ENCODE assay signal across 8 mouse cellular contexts in genomic region chr14:20793758-20794531, GRCm38 (mm10). TPM values are rescaled to one million over a fixed set of nuclear protein-coding genes. Genes with fewer than 3 reads are reported as not detected.
A peak's percentile ranks its signal among the peaks of the same experiment; 100 is the strongest.
DNase-seq lines count a peak whose midpoint lies in the region; ATAC-seq and TF ChIP-seq lines count a peak whose summit lies in the region.

Camk2g (minus strand) TSS chr14:20794088.

- H3K9ac ChIP-seq in heart, embryonic 13.5 days = peak within 1 kb of the TSS; percentile 93
- H3K9ac ChIP-seq in liver, postnatal 0 days (replicated peaks) = peak within 1 kb of the TSS; percentile 87
- peak within 1 kb of the TSS; percentile 91 for H3K9ac ChIP-seq in neural tube, embryonic 13.5 days

- ATAC-seq in heart, embryonic 13.5 days (ENCODE audit: extremely low read depth, insufficient number of reproducible peaks, low FRiP score, low TSS enrichment) = peak; percentile 89
- peak; percentile 97 for ATAC-seq in liver, postnatal 0 days
- peak; percentile 86 for ATAC-seq in neural tube, embryonic 13.5 days (ENCODE audit: low read depth)

- under 1% methylated on average over 48 of the region's 76 CpGs for WGBS in heart, embryonic 13.5 days
- WGBS in liver, postnatal 0 days (ENCODE audit: insufficient replicate concordance) = under 1% methylated on average over 24 of the region's 76 CpGs
- WGBS in neural tube, embryonic 13.5 days = under 1% methylated on average over 57 of the region's 76 CpGs

- H3K4me1 ChIP-seq in bone marrow macrophage, adult 2 months (ENCODE audit: control insufficient read depth, insufficient read depth, low read length) = peaks cover 13% of the 10 kb centered on the region
- peaks cover 7% of the 10 kb centered on the region for H3K4me1 ChIP-seq in embryonic fibroblast, embryonic 13.5 days (ENCODE audit: control insufficient read depth, insufficient read depth, low read length)
- peaks cover 51% of the 10 kb centered on the region for H3K4me1 ChIP-seq in heart, embryonic 13.5 days
- H3K4me1 ChIP-seq in liver, postnatal 0 days (ENCODE audit: insufficient read depth) = peaks cover 10% of the 10 kb centered on the region
- H3K4me1 ChIP-seq in neural tube, embryonic 13.5 days (replicated peaks) = peaks cover 63% of the 10 kb centered on the region
- H3K4me1 ChIP-seq in testis, adult 2 months (ENCODE audit: control insufficient read depth, insufficient read depth, low read length) = peaks cover 15% of the 10 kb centered on the region

- peak; percentile 92 for DNase-seq in CD4-positive, CD25-positive, alpha-beta regulatory T cell, adult 2 months (ENCODE audit: low read depth, low spot score)
- peak; percentile 93 for DNase-seq in kidney, postnatal 10 days
- DNase-seq in liver, postnatal 0 days = peak; percentile 91

- H3K36me3 ChIP-seq in heart, embryonic 13.5 days = peaks cover 35% of the 10 kb centered on the region
- peaks cover 8% of the 10 kb centered on the region for H3K36me3 ChIP-seq in liver, postnatal 0 days (replicated peaks; ENCODE audit: insufficient read depth, low read length)
- peaks cover 28% of the 10 kb centered on the region for H3K36me3 ChIP-seq in neural tube, embryonic 13.5 days
- H3K36me3 ChIP-seq in testis, adult 2 months (ENCODE audit: control insufficient read depth, insufficient read depth, low read length) = no peaks in the 10 kb centered on the region

- peak within 1 kb of the TSS; percentile 88 for H3K4me3 ChIP-seq in bone marrow macrophage, adult 2 months (ENCODE audit: insufficient read depth, low read length)
- peak within 1 kb of the TSS; percentile 77 for H3K4me3 ChIP-seq in embryonic fibroblast, embryonic 13.5 days (ENCODE audit: insufficient read depth, low read length)
- H3K4me3 ChIP-seq in heart, embryonic 13.5 days = peak within 1 kb of the TSS; percentile 93
- peak within 1 kb of the TSS; percentile 89 for H3K4me3 ChIP-seq in liver, postnatal 0 days (ENCODE audit: low read depth, low read length)
- peak within 1 kb of the TSS; percentile 86 for H3K4me3 ChIP-seq in neural tube, embryonic 13.5 days
- peak within 1 kb of the TSS; percentile 93 for H3K4me3 ChIP-seq in testis, adult 2 months (ENCODE audit: control insufficient read depth, low read depth, low read length)

- TF ChIP-seq EP300 in liver, postnatal 0 days (IDR thresholded peaks at IDR 0.05; ENCODE audit: low read depth) = no peak

- no peak for TF ChIP-seq POLR2A in bone marrow macrophage, adult 2 months (IDR thresholded peaks at IDR 0.05; ENCODE audit: borderline replicate concordance, low read depth, low read length)
- TF ChIP-seq POLR2A in embryonic fibroblast, embryonic 13.5 days (IDR thresholded peaks at IDR 0.05; ENCODE audit: low read depth, low read length) = peak; percentile 80
- TF ChIP-seq POLR2A in testis, adult 2 months (IDR thresholded peaks at IDR 0.05; ENCODE audit: control insufficient read depth, low read depth, low read length) = peak; percentile 60

- peak within 1 kb of the TSS; percentile 72 for H3K27ac ChIP-seq in bone marrow macrophage, adult 2 months (ENCODE audit: insufficient read depth, low read depth, low read length)
- peak within 1 kb of the TSS; percentile 83 for H3K27ac ChIP-seq in embryonic fibroblast, embryonic 13.5 days (ENCODE audit: insufficient read depth, low read length)
- peak within 1 kb of the TSS; percentile 88 for H3K27ac ChIP-seq in heart, embryonic 13.5 days (replicated peaks)
- H3K27ac ChIP-seq in liver, postnatal 0 days (ENCODE audit: low read depth) = peak within 1 kb of the TSS; percentile 75
- peak within 1 kb of the TSS; percentile 91 for H3K27ac ChIP-seq in neural tube, embryonic 13.5 days (replicated peaks)
- peak within 1 kb of the TSS; percentile 79 for H3K27ac ChIP-seq in testis, adult 2 months (ENCODE audit: control insufficient read depth, insufficient read depth, low read depth, low read length)

- H3K9me3 ChIP-seq in heart, embryonic 13.5 days = no peaks in the 10 kb centered on the region
- no peaks in the 10 kb centered on the region for H3K9me3 ChIP-seq in liver, postnatal 0 days (ENCODE audit: low read length)
- no peaks in the 10 kb centered on the region for H3K9me3 ChIP-seq in neural tube, embryonic 13.5 days

- H3K27me3 ChIP-seq in heart, embryonic 13.5 days (replicated peaks) = no peaks in the 10 kb centered on the region
- H3K27me3 ChIP-seq in liver, postnatal 0 days (ENCODE audit: insufficient read depth, low read length) = no peaks in the 10 kb centered on the region
- H3K27me3 ChIP-seq in neural tube, embryonic 13.5 days = no peaks in the 10 kb centered on the region
- no peaks in the 10 kb centered on the region; the same call in 1 of the 2 replicates for H3K27me3 ChIP-seq in testis, adult 2 months (ENCODE audit: control insufficient read depth, insufficient read depth, low read length)

- peak within 1 kb of the TSS; percentile 92 for H3K4me2 ChIP-seq in heart, embryonic 13.5 days
- peak within 1 kb of the TSS; percentile 99 for H3K4me2 ChIP-seq in liver, postnatal 0 days (ENCODE audit: low read depth, low read length)
- H3K4me2 ChIP-seq in neural tube, embryonic 13.5 days = peak within 1 kb of the TSS; percentile 71

- no peak for TF ChIP-seq CTCF in bone marrow macrophage, adult 2 months (IDR thresholded peaks at IDR 0.05; ENCODE audit: low read depth, low read length)
- TF ChIP-seq CTCF in embryonic fibroblast, embryonic 13.5 days (IDR thresholded peaks at IDR 0.05; ENCODE audit: borderline replicate concordance, insufficient read depth, low read length) = no peak
- 0 out of 2 replicates have a peak, but pooled peaks have one; percentile 14 for TF ChIP-seq CTCF in liver, postnatal 0 days (IDR thresholded peaks at IDR 0.05; ENCODE audit: low read depth)
- no peak for TF ChIP-seq CTCF in testis, adult 2 months (IDR thresholded peaks at IDR 0.05; ENCODE audit: control insufficient read depth, insufficient read depth, insufficient replicate concordance, low read depth, low read length)

RNA-seq across cellular contexts. Expression of gene Camk2g, which starts in this region (rescaled TPM):
- 18.2 and 24.6 TPM in 2 replicates for polyA plus RNA-seq in bone marrow macrophage, adult 2 months (2012; ENCODE audit: insufficient read depth, insufficient read length, missing spikeins)
- 105 and 138 TPM in 2 replicates for polyA plus RNA-seq in embryonic fibroblast, embryonic 13.5 days (2011; ENCODE audit: insufficient read length, low read depth, missing spikeins)
- polyA plus RNA-seq in heart, embryonic 13.5 days (2015; fragmentation: Nextera tagmentation; extraction: Ambion mirVana) = 55.0 and 60.2 TPM in 2 replicates
- polyA plus RNA-seq in liver, postnatal 0 days (2015; fragmentation: Nextera tagmentation; extraction: Ambion mirVana) = 6.6 and 7.2 TPM in 2 replicates
- 155 and 159 TPM in 2 replicates for polyA plus RNA-seq in neural tube, embryonic 13.5 days (2015; fragmentation: Nextera tagmentation; extraction: Ambion mirVana)
- polyA plus RNA-seq in testis, adult 2 months (2012; rRNA removed) = 16.4 and 18.6 TPM in 2 replicates

Comparison
In these comparisons a context has a peak if more than half of its experiments do, and no peak if none do; other contexts are left out.
1. Peak in every context shown above with its lines: DNase-seq, ATAC-seq, H3K4me3 ChIP-seq and H3K27ac ChIP-seq.